Mouse (Mus musculus) frontal cortex, postnatal 36 days (tissue): ENCODE measurements at regions not wholly inside any gene's neighbourhood (a gene's known extent, or its start where the extent isn't known, plus 50 kb on each side); places are given as distances from the start of the nearest gene placed in this dataset.
"Not testable (repeated sequence)": the region's sequence is repeated elsewhere in the genome, so short reads cannot be mapped to it uniquely, and the experiment has no call there.

ENCODE experiments used
- DNase-seq, 2 experiments: peaks; one replicate each; pipeline ENCODE4 v3.0.0; 2022; ENCODE audit warnings: low spot score in 2 of 2

DNA sequence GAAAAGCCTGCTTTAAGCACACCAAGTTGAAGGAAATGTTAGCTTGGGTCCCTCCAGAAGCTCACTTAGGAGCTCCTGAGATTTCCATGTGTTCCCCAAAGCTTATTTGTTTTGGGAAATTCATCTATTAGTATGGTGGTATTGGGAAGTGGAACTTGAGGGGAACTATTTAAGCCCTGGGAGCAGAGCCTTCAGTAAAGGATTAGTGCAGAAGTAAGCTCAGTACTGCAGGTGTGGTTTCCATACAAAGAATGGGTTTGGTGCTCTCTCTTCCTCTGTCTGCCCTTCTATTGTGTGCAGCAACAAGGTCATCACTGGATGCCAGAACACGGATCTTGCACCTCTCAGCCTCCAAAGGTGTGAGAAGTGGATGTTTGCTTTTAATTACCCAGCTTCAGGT is 57.2 kb downstream of the Foxa2 start:
- DNase-seq = no peak

DNA sequence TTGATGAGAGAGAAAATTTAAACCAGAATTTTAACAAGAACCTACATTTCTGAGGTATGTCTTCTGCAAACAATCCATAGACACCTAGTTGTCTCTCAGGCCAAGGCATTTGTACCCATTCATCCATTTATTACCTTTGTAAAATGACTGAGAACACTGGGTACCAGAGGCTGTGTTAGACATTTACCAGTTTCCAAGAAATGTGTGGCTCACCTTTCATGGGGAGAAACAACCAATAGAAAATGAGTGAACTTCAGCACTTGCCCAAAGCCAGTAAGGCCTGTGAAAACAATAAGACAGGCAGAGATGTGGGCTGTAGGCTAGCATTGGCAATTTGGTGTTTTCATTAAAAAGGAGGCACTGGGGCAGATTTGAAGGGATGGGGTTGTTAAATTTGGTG is 58.2 kb downstream of the Foxa2 start:
- DNase-seq = no peak

DNA sequence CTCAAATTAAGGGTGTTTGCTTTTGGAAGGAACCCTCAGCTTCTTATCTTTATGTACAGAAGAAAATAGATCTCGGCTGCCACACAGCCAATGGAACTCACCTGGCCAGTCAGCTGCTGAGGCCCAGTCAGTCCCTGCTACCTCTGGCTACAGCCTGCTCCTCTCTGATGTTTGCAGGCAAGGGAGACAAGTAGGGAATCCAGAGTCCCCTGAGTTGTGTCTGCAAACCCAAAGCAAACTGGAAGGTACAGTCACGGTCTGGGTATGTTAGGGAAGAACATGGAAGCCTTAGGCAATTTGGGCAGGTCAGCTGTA is 61.6 kb downstream of the Foxa2 start:
- no peak for DNase-seq

DNA sequence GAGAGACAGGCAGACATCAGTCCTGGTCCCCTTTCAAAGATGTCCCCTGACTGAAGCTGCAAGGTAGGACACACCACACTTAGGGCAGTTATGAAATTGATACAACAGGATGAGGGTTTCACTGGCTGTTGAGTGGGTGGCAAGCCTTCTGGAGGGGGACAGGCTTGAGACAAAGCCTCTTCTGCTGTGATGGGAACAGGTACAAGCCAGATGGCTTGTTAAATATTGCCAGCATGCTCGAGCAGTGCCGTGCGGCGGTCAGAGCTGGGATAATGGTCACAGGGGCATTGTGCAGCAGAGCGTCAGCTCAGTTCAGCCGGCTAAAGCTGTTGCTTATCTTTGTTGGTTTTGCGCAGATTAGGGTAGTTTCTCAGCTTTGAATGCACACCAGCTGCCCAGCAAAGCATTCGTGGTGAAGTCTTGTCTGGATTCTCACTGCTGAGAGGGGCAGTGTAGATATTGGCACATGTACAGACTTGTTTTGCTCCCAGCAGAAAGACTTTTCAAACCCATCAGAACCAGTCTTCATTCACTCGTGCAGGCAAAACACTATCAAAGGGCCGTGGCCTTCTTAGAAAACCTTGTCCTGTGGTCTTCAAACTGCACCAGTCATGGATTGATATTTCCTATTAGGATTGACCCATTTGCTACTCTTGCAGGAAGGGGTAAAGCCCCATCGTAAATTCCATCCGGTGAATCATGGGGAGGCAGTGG is 62.1 kb downstream of the Foxa2 start:
- peak in 1 of 2 experiments; percentile 4 for DNase-seq

DNA sequence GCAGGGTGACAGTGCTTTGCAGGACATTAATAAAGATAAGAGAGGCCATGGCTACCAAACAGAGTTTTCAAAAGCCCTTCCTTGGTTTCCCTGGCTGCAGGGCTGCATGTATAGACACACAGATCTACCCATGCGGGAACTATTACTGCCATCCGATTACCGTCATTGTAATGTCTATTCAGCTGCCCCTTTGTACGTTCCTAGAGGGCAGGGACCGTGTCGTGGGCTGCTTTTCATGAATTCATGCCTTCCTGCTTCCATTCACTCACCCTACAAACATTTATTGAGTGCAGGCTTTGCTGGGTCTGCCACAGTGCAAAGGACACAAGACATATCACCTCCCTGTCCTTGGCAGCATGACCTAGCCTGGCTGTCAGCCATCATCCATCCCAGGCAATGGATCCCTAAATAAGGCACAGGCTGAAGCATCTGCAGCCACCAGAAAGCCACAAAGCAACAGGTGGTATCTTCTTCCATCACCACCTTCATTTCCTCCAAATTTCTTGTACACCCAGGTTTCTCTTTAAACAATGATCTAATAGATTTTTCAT is 65.8 kb downstream of the Foxa2 start:
- DNase-seq = no peak

DNA sequence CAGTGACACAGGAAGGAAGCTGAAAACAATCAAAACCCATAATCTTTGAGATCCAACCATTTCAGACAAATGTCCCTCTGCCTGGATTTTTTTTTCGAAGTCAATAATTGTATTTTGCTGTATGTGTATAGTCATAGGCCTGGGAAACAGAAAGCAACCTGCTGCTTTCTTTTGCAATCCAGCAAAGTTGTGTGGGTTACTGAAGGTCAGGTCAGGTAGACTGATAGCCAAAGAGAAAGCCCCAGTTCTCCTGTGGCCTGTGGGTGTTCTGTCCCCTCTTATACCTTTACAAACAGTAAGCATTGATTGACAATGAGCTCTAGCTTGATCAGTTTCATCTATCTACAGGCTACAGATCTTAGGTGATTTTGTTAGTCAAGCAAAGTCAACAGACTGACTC is 66.4 kb downstream of the Foxa2 start:
- DNase-seq = no peak

DNA sequence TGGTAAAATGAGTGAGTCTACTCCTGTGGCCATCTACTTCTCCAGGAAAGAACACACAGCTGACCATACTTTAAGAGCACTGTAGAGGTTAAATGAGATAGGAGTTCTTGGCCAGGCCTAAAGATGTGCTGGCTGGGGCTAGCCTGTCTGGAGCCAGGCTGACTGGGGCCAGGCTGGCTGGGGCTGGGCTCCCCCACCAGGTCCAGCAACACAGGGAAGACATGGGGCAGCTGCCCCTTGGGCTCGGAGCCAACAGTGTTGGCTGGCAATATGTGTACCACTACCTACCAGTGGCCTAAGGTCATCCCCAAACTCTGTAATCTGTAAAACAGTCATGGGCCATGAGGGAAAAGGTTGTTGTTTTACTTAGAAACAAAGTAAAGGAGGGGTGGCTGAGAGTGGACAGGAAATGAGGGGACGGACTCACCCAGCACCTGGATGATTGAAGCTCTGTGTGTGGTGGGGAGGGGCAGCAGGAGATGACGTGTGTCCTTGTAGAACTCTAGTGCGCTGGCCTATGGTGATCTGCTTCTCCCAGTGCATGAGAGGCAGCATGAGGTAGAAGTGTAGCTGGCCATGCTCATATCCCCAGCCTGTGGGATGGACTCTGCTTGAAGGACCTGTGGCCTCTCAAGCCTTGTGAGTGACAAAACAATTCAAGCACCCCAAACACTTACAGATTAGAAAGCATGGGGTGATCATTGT is 67.0 kb downstream of the Foxa2 start:
- DNase-seq = no peak

DNA sequence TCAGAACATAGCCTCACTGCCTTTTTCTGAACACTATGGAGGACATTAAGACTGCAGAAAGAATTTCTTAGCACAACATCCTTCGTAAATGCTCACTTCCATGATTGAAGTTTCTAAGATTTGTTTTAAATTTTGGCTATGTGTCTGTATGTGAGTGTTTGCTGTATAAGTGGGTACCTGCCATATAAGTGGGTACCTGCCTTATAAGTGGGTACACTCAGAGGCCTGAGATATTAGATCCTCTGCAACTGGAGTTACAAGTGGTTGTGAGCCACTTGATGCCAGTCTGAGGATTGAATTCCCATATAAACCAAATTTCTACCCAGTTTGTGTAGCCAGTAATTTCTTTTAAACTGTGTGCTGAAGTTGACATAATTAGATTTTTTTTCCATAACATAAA is 67.8 kb downstream of the Foxa2 start:
- no peak for DNase-seq

DNA sequence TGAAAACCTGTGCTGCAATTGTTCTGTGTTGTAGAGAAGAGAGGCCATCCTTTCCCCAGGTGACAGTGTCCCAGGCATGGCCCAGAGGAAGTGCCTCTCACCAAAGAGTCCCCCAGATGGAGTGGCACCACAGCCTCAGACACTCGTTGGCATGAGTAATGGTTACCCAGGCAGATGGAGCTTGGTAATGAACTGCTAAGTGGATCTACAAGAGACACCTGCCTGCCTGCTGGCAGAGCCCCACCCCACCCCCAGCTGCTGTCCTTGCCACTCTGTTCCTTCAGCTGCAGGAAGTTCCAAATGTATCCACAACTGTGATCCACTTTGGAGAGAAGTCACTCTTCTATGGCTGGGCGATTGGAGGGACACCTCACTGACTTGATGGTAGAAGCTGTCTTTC is 72.0 kb downstream of the Foxa2 start:
- DNase-seq = peak in 1 of 2 experiments; percentile 4

DNA sequence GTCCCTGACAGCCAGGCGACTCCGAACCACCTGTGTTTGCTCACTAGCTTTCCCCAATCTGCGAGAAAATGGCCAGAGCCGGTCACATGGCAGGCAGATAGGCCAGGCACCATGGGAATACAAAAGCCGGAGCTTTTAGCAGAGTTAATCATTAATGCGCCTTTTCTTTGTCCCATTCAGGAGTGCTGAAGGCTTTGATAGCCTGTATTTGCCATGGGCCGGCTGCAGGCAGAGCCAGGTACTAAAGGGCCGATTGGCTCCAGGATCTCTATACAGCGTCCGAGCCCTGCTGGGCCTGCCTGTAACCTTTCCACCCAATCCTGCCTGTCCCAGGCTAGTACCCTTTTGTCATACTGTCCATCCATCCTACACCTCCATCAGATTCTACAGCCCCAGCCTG is 78.1 kb downstream of the Foxa2 start:
- no peak for DNase-seq

DNA sequence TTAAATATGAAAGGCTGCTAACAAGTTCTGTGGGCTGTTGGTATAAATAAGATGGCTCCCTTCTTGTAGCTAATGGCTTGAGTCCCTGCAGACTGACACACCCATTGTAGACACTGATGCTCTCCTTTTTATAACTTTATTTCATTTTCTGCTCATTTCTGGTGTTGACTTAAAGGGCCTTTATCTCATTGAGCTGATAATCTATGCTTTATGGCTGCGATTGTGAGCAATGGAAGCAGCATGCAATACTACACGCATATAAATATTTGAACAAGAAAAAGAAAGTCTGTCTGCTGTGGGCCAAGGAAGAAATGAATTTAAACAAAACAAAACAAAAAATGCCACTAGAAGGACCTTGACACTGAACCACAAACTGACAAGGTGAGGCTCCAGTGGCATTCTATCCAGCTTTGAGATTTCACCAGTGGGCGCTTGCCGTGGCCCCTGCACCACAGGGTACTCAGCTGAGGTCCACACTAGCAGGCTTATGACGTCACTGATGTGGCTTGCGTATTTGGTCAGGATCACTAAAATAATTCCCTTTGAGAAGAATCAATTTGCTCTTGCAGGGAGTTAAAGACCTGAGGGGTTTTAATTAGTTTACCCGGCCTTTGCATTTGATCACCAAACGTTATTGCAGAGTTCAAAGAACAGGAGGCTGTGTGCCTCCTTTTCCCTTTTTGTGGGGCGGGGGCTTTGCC is 78.8 kb downstream of the Foxa2 start:
- no peak for DNase-seq

DNA sequence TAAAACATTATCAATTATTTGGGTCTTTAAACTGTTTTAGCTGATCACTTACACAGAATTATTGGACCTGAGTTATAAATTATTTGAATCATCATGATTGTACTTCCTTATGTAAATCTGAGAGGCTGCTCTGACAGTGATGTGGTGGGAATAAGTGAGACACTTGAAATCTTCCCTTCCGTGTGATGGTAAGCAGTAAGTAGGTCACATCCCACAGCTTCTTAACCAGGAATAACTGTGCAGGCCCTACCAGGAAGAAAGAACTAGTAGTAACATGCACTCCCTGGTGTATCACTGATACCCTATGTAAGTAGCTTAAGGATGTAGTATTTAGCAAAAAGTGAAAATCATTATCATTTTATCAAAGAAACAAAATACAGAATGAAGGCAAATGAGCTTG is 83.5 kb downstream of the Foxa2 start:
- DNase-seq = not testable (repeated sequence)

DNA sequence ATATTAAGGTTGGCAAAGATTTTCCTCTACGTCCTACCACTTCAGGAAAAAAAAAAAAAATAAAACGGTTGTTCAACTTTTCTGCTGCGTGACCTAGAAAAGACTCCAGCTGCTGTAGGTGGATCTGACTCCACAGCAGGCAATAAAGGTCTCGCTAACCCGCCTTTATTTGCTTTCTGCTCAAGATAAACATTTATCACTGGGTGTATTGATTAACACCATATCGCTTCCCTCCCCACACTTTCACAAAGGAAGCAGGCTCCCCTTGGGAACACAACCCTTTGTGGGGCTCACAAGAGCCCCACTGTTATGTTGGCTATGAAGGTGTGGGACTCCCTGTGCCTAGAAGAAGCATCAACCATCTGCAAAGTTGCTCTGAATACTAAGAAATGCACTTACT is 85.1 kb downstream of the Foxa2 start:
- no peak for DNase-seq

DNA sequence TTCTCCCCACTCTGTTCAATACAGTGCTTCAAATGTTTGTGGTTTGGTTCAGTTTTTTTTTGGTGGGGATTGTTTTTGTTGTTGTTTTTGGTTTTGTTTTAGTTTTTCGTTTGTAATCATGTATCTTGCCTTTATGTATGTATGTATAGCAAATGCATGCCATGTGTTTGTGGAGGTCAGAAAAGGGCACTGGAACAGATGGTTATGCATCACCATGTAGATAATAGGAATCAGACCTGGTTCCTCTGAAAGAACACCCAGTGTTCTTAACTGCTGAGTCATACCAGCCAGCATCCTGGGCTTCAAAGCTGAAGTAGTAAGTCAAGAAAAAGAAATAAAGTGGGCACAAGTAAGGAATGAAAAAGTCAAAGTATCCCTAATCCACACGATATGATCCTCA is 92.6 kb downstream of the Foxa2 start:
- DNase-seq = no peak

DNA sequence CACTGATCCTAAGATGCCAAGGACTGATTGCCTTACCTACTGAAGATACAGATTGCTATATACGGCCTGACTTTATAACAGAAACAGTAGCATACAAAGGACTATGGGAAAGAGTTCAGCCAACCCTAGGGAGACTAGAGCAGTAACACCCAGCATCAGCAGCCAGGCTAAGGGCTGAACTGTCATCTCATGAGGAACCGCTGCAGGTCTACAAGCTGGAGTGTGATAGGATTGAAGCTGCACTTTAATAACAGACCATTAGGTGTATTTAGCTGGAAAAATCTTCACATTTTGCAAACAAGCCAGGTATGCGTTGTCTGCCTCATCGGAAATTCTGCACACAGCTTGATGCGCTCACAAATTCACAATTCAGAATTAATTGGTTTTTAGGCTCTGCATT is 95.5 kb downstream of the Foxa2 start:
- DNase-seq = no peak

DNA sequence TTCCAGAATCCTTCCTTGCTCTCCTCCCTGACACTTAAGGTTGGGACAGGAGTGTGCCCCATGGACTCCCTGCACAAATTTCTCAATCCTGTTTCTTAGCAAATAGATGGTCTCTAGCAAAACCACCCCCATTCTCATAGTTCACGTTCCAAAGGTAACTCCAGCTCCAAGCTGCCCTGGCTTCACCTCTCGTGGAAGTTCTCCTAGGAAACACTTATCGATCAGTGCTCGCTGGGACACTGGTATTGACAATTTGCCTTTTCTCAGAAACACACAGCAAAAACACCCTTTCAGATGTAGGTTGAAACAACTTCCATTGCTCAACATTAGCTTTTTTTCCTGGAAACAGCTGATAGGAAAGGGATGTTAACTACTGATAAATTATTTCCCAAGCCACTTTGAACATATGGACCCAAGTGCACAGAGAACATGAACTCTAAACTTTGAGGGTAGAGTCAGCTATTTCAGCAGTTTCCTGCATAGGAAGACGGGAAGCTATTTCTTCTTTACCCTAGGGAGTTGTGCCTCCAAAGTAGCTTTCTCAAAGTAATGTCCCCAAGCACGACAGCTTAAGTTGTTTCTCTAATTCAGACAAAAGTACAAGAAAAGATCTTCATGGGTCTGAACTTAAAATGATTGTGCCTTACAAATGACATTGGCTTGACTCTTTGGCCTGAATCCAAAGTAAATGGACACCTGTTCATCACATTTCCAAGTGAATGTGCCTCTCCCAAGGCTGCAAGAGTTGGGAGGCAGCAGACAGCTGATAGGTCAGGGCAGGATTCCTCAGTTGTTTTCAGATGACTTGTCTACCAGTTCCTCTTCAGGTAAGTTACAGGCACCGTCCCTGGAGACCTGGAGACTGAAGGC is 102.4 kb downstream of the Foxa2 start:
- no peak for DNase-seq

DNA sequence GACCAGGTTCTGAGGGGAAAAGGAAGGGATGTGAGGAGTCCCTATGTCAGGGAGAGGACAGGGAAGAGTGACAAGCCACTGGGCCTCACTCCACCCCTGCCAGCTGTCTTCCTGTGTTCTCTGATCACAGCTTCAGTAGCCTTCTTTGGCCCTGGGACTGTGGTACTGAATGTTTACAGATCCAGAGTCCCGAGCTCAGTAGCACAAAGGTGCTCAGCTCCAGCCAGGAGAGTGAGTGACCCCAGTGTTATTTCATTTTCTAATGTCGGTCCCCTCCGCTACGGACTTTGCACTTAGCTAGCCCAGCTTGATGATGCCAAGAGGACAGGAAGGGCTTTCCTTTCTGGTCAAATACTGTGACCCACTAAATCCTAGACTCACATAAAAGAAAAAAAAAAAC is 104.2 kb downstream of the Foxa2 start:
- DNase-seq = no peak

DNA sequence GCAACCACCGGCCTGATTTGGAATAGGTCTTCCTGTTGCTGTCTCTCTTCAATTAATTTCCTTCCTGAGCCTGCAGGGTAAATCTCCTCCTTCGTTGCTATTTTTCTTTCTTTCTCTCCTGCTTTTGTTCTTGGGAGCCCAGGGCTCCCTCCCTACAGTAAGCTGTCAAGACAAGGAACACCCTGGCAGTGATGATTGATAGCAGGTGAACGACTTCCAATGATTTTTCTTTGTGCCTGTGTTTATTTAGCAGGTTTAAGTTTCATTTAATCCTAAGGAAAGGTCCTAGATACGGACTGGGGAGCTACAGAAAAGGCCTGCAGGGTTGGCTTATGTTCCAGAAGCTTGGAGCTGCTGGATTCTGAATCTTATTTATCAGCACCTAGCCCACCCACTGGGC is 105.5 kb downstream of the Foxa2 start:
- DNase-seq = no peak

DNA sequence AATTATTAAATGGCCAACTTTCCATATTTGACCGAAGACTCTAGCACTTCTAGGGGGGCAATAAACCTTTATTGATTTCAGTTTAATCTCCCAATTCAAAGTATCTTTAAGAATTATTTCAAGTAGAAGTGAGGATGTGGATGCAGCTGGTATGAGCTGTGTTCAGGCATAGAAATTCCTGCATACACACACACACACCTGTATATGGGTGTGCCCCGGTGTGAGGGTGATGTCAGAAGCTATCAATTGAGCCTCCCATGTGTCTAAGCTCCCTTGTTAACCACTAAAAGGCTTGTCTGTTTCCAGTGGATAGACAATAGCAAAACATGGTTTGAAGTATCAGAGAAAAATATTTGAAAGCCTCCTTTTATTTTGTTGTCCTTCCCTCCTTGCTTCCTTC is 114.3 kb downstream of the Foxa2 start:
- DNase-seq = no peak

DNA sequence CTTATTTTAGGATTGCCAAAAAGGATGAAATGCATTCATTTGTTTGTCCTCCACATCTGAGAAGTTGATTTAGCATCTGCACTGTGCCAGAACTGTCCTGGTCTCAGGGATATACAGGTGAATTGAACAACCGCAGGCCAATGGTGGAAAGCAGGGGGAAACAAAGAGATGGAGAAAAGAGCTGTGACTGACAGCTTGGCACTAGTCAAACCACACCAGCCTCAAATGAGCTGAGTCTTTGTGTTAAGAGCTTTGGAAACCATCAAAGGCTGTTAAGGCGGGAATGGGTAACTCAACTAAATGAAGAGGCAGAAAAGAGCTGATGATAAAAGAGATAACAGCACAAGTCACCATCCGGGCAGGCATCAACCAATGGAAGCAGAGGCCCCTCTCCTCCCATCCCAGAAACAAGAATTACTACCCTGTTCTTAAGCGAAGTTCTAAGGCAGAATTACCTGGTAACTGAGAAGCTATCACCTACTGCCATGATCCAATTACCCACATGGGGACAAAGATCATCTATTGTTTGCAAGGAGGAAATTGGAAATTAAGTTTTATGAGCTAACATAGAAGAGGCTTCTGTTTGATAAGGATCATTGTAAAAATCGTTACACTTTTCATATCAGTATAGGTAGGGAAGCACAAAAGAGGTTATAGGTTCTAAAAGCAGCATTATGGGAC is 117.6 kb downstream of the Foxa2 start:
- DNase-seq = no peak
